Mouse (Mus musculus) forebrain, embryonic 11.5 days (tissue): ENCODE results near the gene 6330409D20Rik. TPM values are rescaled to one million over a fixed set of nuclear protein-coding genes. Genes with fewer than 3 reads are reported as not detected.

Experiments
- ATAC-seq: fragments of 200-750 bp; cut with Nextera tagmentation; replicated peaks from 2 replicates; pipeline ENCODE4 v1.8.0; 2017; ENCODE audit warnings: moderate TSS enrichment; ENCODE audit not compliant: low FRiP score
- DNase-seq: peaks from one replicate; pipeline ENCODE4 v3.0.0-alpha.2; 2017; ENCODE audit warnings: low spot score
- H3K27ac ChIP-seq: fragments of 300-500 bp; sonication (generic); 2 replicates; pipeline ENCODE4 v1.5.1; 2014; ENCODE audit warnings: low read depth, low read length
- H3K27me3 ChIP-seq: fragments of 300-500 bp; sonication (generic); 2 replicates; pipeline ENCODE4 v1.6.1; 2014; ENCODE audit warnings: mild to moderate bottlenecking, low read length, mixed read lengths; ENCODE audit not compliant: control insufficient read depth, insufficient read depth
- H3K36me3 ChIP-seq: fragments of 300-500 bp; sonication (generic); 2 replicates; pipeline ENCODE4 v1.6.1; 2014; ENCODE audit warnings: mild to moderate bottlenecking, low read length, moderate library complexity, mixed read lengths; ENCODE audit not compliant: control insufficient read depth, insufficient read depth
- H3K4me1 ChIP-seq: fragments of 300-500 bp; sonication (generic); replicated peaks from 2 replicates; pipeline ENCODE4 v1.6.1; 2014; ENCODE audit warnings: low read length, mixed read lengths; ENCODE audit not compliant: control insufficient read depth, insufficient read depth
- H3K4me2 ChIP-seq: fragments of 300-500 bp; sonication (generic); 2 replicates; pipeline ENCODE4 v1.6.1; 2014; ENCODE audit warnings: low read depth, mild to moderate bottlenecking, low read length, moderate library complexity, mixed read lengths; ENCODE audit not compliant: severe bottlenecking
- H3K4me3 ChIP-seq: fragments of 300-500 bp; sonication (generic); 2 replicates; pipeline ENCODE4 v1.5.1; 2014; ENCODE audit warnings: low read depth, low read length
- H3K9ac ChIP-seq: fragments of 300-500 bp; sonication (generic); 2 replicates; pipeline ENCODE4 v1.6.1; 2014; ENCODE audit warnings: low read length
- H3K9me3 ChIP-seq: fragments of 300-500 bp; sonication (generic); 2 replicates; pipeline ENCODE4 v1.6.1; 2016; ENCODE audit warnings: low read length, mixed read lengths; ENCODE audit not compliant: control insufficient read depth
- WGBS: fragments of 180-500 bp; shearing (Covaris S2); extraction: QIAGEN DNeasy Blood & Tissue Kit; methylation state at CpG from one replicate; pipeline ENCODE4 v1.1.7; 2014; 5-methylcytosine and 5-hydroxymethylcytosine counted together
- polyA plus RNA-seq: library from polyadenylated mRNA; unstranded; fragments of >200 nt; fragmentation: Nextera tagmentation; extraction: Ambion mirVana; gene quantifications from 2 replicates; pipeline ENCODE4 v1.2.1, GENCODE M21; 2014

The 6330409D20Rik gene
- polyA plus RNA-seq, 1 experiment from 2014 or later = 2.3 TPM

GRCm38 (mm10) chr2:32724149-32724548 is 16.7 kb downstream of the 6330409D20Rik start:
- 78% methylated on average over 4 of the region's 4 CpGs for WGBS
- Histone ChIP-seq H3K27ac (no peak overlapping the region), H3K36me3 (no peaks in the 10 kb centered on the region), H3K4me2 (no peak overlapping the region), H3K9ac (no peak overlapping the region), H3K9me3 (no peaks in the 10 kb centered on the region), H3K4me1 (no peaks in the 10 kb centered on the region), H3K4me3 (no peak overlapping the region), H3K27me3 (no peaks in the 10 kb centered on the region)
- ATAC-seq (no peak), DNase-seq (no peak)

- ATAC-seq (no peak), DNase-seq (no peak)
- H3K9me3 ChIP-seq = no peaks in the 10 kb centered on the region
- H3K4me2 ChIP-seq = no peak overlapping the region
- 0 out of 2 replicates have a peak, but pooled peaks cover 1% of the 10 kb centered on the region for H3K4me1 ChIP-seq
- no peak overlapping the region for H3K9ac ChIP-seq
- no peaks in the 10 kb centered on the region for H3K27me3 ChIP-seq
- WGBS = 88% methylated on average over 3 of the region's 3 CpGs
- H3K36me3 ChIP-seq = no peaks in the 10 kb centered on the region
- no peak overlapping the region for H3K27ac ChIP-seq
- no peak overlapping the region for H3K4me3 ChIP-seq
These were observed 18.2 kb downstream of the 6330409D20Rik start for GRCm38 (mm10) chr2:32722581-32722980.

GRCm38 (mm10) chr2:32722046-32722445 is 18.8 kb downstream of the 6330409D20Rik start:
- ATAC-seq = no peak
- H3K4me2 ChIP-seq = no peak overlapping the region
- no peak overlapping the region for H3K27ac ChIP-seq
- H3K36me3 ChIP-seq = no peaks in the 10 kb centered on the region
- no peaks in the 10 kb centered on the region for H3K9me3 ChIP-seq
- WGBS = 56% methylated on average over 6 of the region's 6 CpGs
- H3K4me3 ChIP-seq = no peak overlapping the region
- no peak for DNase-seq
- H3K9ac ChIP-seq = no peak overlapping the region
- H3K4me1 ChIP-seq = 0 out of 2 replicates have a peak, but pooled peaks cover 1% of the 10 kb centered on the region
- no peaks in the 10 kb centered on the region for H3K27me3 ChIP-seq

- no peaks in the 10 kb centered on the region for H3K9me3 ChIP-seq
- H3K27me3 ChIP-seq = no peaks in the 10 kb centered on the region
- WGBS = 72% methylated on average over 8 of the region's 8 CpGs
- no peak within 1 kb of the TSS for H3K4me2 ChIP-seq
- DNase-seq (no peak), ATAC-seq (no peak)
- no peak within 1 kb of the TSS for H3K9ac ChIP-seq
- no peak within 1 kb of the TSS for H3K4me3 ChIP-seq
- H3K36me3 ChIP-seq = no peaks in the 10 kb centered on the region
- no peak within 1 kb of the TSS for H3K27ac ChIP-seq
- H3K4me1 ChIP-seq = 0 out of 2 replicates have a peak, but pooled peaks cover 1% of the 10 kb centered on the region
These were observed 20.1 kb downstream of the 6330409D20Rik start, which contains the start of gene Sh2d3c for GRCm38 (mm10) chr2:32720681-32721229. Gene Sh2d3c, plus strand, starts transcription at chr2:32721055.

- Histone ChIP-seq H3K36me3 (no peaks in the 10 kb centered on the region), H3K4me2 (no peak overlapping the region), H3K9ac (no peak overlapping the region), H3K27ac (no peak overlapping the region), H3K4me3 (no peak overlapping the region), H3K4me1 (0 out of 2 replicates have a peak, but pooled peaks cover 1% of the 10 kb centered on the region), H3K9me3 (no peaks in the 10 kb centered on the region), H3K27me3 (no peaks in the 10 kb centered on the region)
- 94% methylated on average over 3 of the region's 3 CpGs for WGBS
- no peak for ATAC-seq
- no peak for DNase-seq
These were observed 20.8 kb downstream of the 6330409D20Rik start for GRCm38 (mm10) chr2:32720053-32720452.

- Histone ChIP-seq H3K9me3 (no peaks in the 10 kb centered on the region), H3K27ac (no peak overlapping the region), H3K9ac (no peak overlapping the region; the same call in 1 of the 2 replicates), H3K27me3 (no peaks in the 10 kb centered on the region), H3K4me3 (no peak overlapping the region), H3K36me3 (no peaks in the 10 kb centered on the region), H3K4me1 (0 out of 2 replicates have a peak, but pooled peaks cover 1% of the 10 kb centered on the region), H3K4me2 (no peak overlapping the region)
- DNase-seq (no peak), ATAC-seq (no peak)
- WGBS = 51% methylated on average over 9 of the region's 9 CpGs
These were observed 22.1 kb downstream of the 6330409D20Rik start for GRCm38 (mm10) chr2:32718761-32719160.

- H3K4me1 ChIP-seq = peaks cover 6% of the 10 kb centered on the region
- no peaks in the 10 kb centered on the region for H3K27me3 ChIP-seq
- 68% methylated on average over 4 of the region's 4 CpGs for WGBS
- no peaks in the 10 kb centered on the region for H3K9me3 ChIP-seq
- H3K27ac ChIP-seq = no peak overlapping the region
- no peak overlapping the region for H3K4me2 ChIP-seq
- peaks cover 3% of the 10 kb centered on the region; the same call in 1 of the 2 replicates for H3K36me3 ChIP-seq
- H3K4me3 ChIP-seq = no peak overlapping the region
- no peak for ATAC-seq
- no peak overlapping the region for H3K9ac ChIP-seq
- DNase-seq = no peak
These were observed 25.8 kb downstream of the 6330409D20Rik start for GRCm38 (mm10) chr2:32714987-32715425.

- H3K27ac ChIP-seq = no peak overlapping the region
- no peak overlapping the region for H3K9ac ChIP-seq
- ATAC-seq = no peak
- no peak overlapping the region for H3K4me2 ChIP-seq
- DNase-seq = no peak
- no peaks in the 10 kb centered on the region for H3K27me3 ChIP-seq
- H3K9me3 ChIP-seq = no peaks in the 10 kb centered on the region
- no peak overlapping the region for H3K4me3 ChIP-seq
- WGBS = 64% methylated on average over 11 of the region's 11 CpGs
- peaks cover 6% of the 10 kb centered on the region for H3K4me1 ChIP-seq
- peaks cover 8% of the 10 kb centered on the region; the same call in 1 of the 2 replicates for H3K36me3 ChIP-seq
These were observed 26.5 kb downstream of the 6330409D20Rik start for GRCm38 (mm10) chr2:32714117-32714986.
